Mouse (Mus musculus) embryonic facial prominence, embryonic 11.5 days (tissue): ENCODE measurements around the gene Agap2. TPM values are rescaled to one million over a fixed set of nuclear protein-coding genes. Genes with fewer than 3 reads are reported as not detected.

Experiments used
- ATAC-seq: fragments of 200-750 bp; cut with Nextera tagmentation; replicated peaks from 2 replicates; pipeline ENCODE4 v1.8.0; 2017; ENCODE audit warnings: low read depth; ENCODE audit not compliant: insufficient number of reproducible peaks, low FRiP score, low TSS enrichment
- DNase-seq: peaks from one replicate; pipeline ENCODE4 v3.0.0-alpha.2; 2015; ENCODE audit warnings: low spot score
- H3K27ac ChIP-seq: fragments of 300-500 bp; sonication (generic); replicated peaks from 2 replicates; pipeline ENCODE4 v1.5.1; 2014; ENCODE audit warnings: mild to moderate bottlenecking, low read depth, low read length, control low read depth
- H3K27me3 ChIP-seq: fragments of 300-500 bp; sonication (generic); 2 replicates; pipeline ENCODE4 v1.6.1; 2014; ENCODE audit warnings: mild to moderate bottlenecking, low read length, moderate library complexity, mixed read lengths; ENCODE audit not compliant: control insufficient read depth, insufficient read depth
- H3K36me3 ChIP-seq: fragments of 300-500 bp; sonication (generic); replicated peaks from 2 replicates; pipeline ENCODE4 v1.6.1; 2014; ENCODE audit warnings: low read depth, mild to moderate bottlenecking, low read length, moderate library complexity, mixed read lengths; ENCODE audit not compliant: control insufficient read depth, insufficient read depth
- H3K4me1 ChIP-seq: fragments of 300-500 bp; sonication (generic); 2 replicates; pipeline ENCODE4 v1.6.1; 2014; ENCODE audit warnings: low read length, mixed read lengths; ENCODE audit not compliant: control insufficient read depth, insufficient read depth
- H3K4me2 ChIP-seq: fragments of 300-500 bp; sonication (generic); 2 replicates; pipeline ENCODE4 v1.6.1; 2014; ENCODE audit warnings: low read depth, mild to moderate bottlenecking, control low read depth, low read length, moderate library complexity
- H3K4me3 ChIP-seq: fragments of 300-500 bp; sonication (generic); 2 replicates; pipeline ENCODE4 v1.5.1; 2014; ENCODE audit warnings: low read depth, low read length, control low read depth
- H3K9ac ChIP-seq: fragments of 300-500 bp; sonication (generic); replicated peaks from 2 replicates; pipeline ENCODE4 v1.6.1; 2014; ENCODE audit warnings: mild to moderate bottlenecking, control low read depth, low read length
- H3K9me3 ChIP-seq: fragments of 300-500 bp; sonication (generic); replicated peaks from 2 replicates; pipeline ENCODE4 v1.6.1; 2016; ENCODE audit warnings: mild to moderate bottlenecking, low read length, inconsistent platforms, mixed read lengths; ENCODE audit not compliant: control insufficient read depth
- WGBS: fragments of 180-500 bp; shearing (Covaris S2); extraction: QIAGEN DNeasy Blood & Tissue Kit; methylation state at CpG from one replicate; pipeline ENCODE4 v1.1.7; 2014; 5-methylcytosine and 5-hydroxymethylcytosine counted together
- polyA plus RNA-seq: library from polyadenylated mRNA; unstranded; fragments of >200 nt; fragmentation: Nextera tagmentation; extraction: Ambion mirVana; gene quantifications from 2 replicates; pipeline ENCODE4 v1.2.1, GENCODE M21; 2014

Agap2 gene
- polyA plus RNA-seq, 1 experiment from 2014 or later: 0.80 TPM

- Histone ChIP-seq H3K9ac (no peak overlapping the region), H3K27me3 (peaks cover 39% of the 10 kb centered on the region), H3K4me3 (no peak overlapping the region), H3K9me3 (no peaks in the 10 kb centered on the region), H3K4me2 (0 out of 2 replicates have a peak overlapping the region, but pooled peaks have one; percentile 19), H3K27ac (no peak overlapping the region), H3K4me1 (0 out of 2 replicates have a peak, but pooled peaks cover 3% of the 10 kb centered on the region), H3K36me3 (no peaks in the 10 kb centered on the region; the same call in 1 of the 2 replicates)
- DNase-seq (no peak), ATAC-seq (peak; percentile 9; the same call in 1 of the 2 replicates)
- 7% methylated on average over 51 of the region's 51 CpGs for WGBS
These were observed 16.7 kb downstream of the Agap2 start for GRCm38 (mm10) chr10:127091507-127092396.

GRCm38 (mm10) chr10:127092742-127093141, 17.7 kb downstream of the Agap2 start:
- Histone ChIP-seq H3K9me3 (no peaks in the 10 kb centered on the region), H3K4me2 (no peak overlapping the region), H3K27me3 (peaks cover 39% of the 10 kb centered on the region), H3K9ac (no peak overlapping the region), H3K27ac (no peak overlapping the region), H3K4me3 (no peak overlapping the region), H3K36me3 (peaks cover 3% of the 10 kb centered on the region), H3K4me1 (0 out of 2 replicates have a peak, but pooled peaks cover 3% of the 10 kb centered on the region)
- no peak for DNase-seq
- WGBS: 44% methylated on average over 4 of the region's 4 CpGs
- ATAC-seq: no peak

GRCm38 (mm10) chr10:127094382-127094802, 19.3 kb downstream of the Agap2 start:
- ATAC-seq (no peak), DNase-seq (no peak)
- Histone ChIP-seq H3K9me3 (no peaks in the 10 kb centered on the region), H3K36me3 (peaks cover 8% of the 10 kb centered on the region), H3K4me2 (no peak overlapping the region), H3K27me3 (peaks cover 34% of the 10 kb centered on the region), H3K4me1 (0 out of 2 replicates have a peak, but pooled peaks cover 3% of the 10 kb centered on the region), H3K27ac (no peak overlapping the region), H3K9ac (no peak overlapping the region), H3K4me3 (no peak overlapping the region)
- WGBS: 62% methylated on average over 7 of the region's 7 CpGs

GRCm38 (mm10) chr10:127098514-127098913, 23.4 kb downstream of the Agap2 start:
- Histone ChIP-seq H3K27me3 (no peaks in the 10 kb centered on the region; the same call in 1 of the 2 replicates), H3K9ac (no peak overlapping the region), H3K36me3 (peaks cover 8% of the 10 kb centered on the region), H3K4me2 (no peak overlapping the region), H3K9me3 (no peaks in the 10 kb centered on the region), H3K4me1 (no peaks in the 10 kb centered on the region), H3K27ac (no peak overlapping the region), H3K4me3 (no peak overlapping the region)
- no peak for DNase-seq
- ATAC-seq: no peak
- WGBS: 79% methylated on average over 20 of the region's 20 CpGs

GRCm38 (mm10) chr10:127099191-127099590, 24.1 kb downstream of the Agap2 start:
- no peak for ATAC-seq
- Histone ChIP-seq H3K4me1 (no peaks in the 10 kb centered on the region), H3K4me3 (no peak overlapping the region), H3K4me2 (no peak overlapping the region), H3K36me3 (peaks cover 8% of the 10 kb centered on the region), H3K27me3 (no peaks in the 10 kb centered on the region), H3K9me3 (no peaks in the 10 kb centered on the region), H3K9ac (no peak overlapping the region), H3K27ac (no peak overlapping the region)
- 82% methylated on average over 10 of the region's 10 CpGs for WGBS
- DNase-seq: no peak

GRCm38 (mm10) chr10:127099868-127100267, 24.8 kb downstream of the Agap2 start:
- H3K4me2 ChIP-seq: no peak overlapping the region
- no peaks in the 10 kb centered on the region for H3K9me3 ChIP-seq
- peaks cover 8% of the 10 kb centered on the region for H3K36me3 ChIP-seq
- H3K27ac ChIP-seq: no peak overlapping the region
- DNase-seq (no peak), ATAC-seq (no peak)
- no peaks in the 10 kb centered on the region for H3K27me3 ChIP-seq
- no peak overlapping the region for H3K9ac ChIP-seq
- WGBS: 90% methylated on average over 15 of the region's 15 CpGs
- no peak overlapping the region for H3K4me3 ChIP-seq
- H3K4me1 ChIP-seq: no peaks in the 10 kb centered on the region

GRCm38 (mm10) chr10:127100414-127100813, 25.3 kb downstream of the Agap2 start:
- 83% methylated on average over 8 of the region's 8 CpGs for WGBS
- no peak overlapping the region for H3K27ac ChIP-seq
- no peaks in the 10 kb centered on the region for H3K9me3 ChIP-seq
- H3K4me2 ChIP-seq: no peak overlapping the region
- ATAC-seq: no peak
- H3K27me3 ChIP-seq: no peaks in the 10 kb centered on the region
- H3K4me1 ChIP-seq: no peaks in the 10 kb centered on the region
- no peak overlapping the region for H3K4me3 ChIP-seq
- no peak overlapping the region for H3K9ac ChIP-seq
- DNase-seq: no peak
- peaks cover 8% of the 10 kb centered on the region for H3K36me3 ChIP-seq

GRCm38 (mm10) chr10:127101151-127101550, 26.1 kb downstream of the Agap2 start:
- WGBS: 86% methylated on average over 6 of the region's 6 CpGs
- Histone ChIP-seq H3K4me3 (no peak overlapping the region), H3K27me3 (no peaks in the 10 kb centered on the region), H3K9ac (no peak overlapping the region), H3K9me3 (no peaks in the 10 kb centered on the region), H3K36me3 (peaks cover 8% of the 10 kb centered on the region), H3K27ac (no peak overlapping the region), H3K4me2 (no peak overlapping the region), H3K4me1 (no peaks in the 10 kb centered on the region)
- ATAC-seq (no peak), DNase-seq (no peak)
